Mouse (Mus musculus) liver, adult 2 months (tissue): ENCODE measurements around the gene Morn5. TPM values are rescaled to one million over a fixed set of nuclear protein-coding genes. Genes with fewer than 3 reads are reported as not detected.

Source experiments
- DNase-seq: peaks from one replicate; pipeline ENCODE4 v3.0.0-alpha.2; 2011; ENCODE audit warnings: low read depth, low spot score; ENCODE audit errors: extremely low read depth
- H3K27ac ChIP-seq: fragments of 200-500 bp; replicated peaks from 2 replicates; pipeline ENCODE4 v1.5.1; 2012; ENCODE audit warnings: low read depth, mild to moderate bottlenecking, control low read depth, inconsistent platforms, low read length; ENCODE audit not compliant: insufficient read depth
- H3K27me3 ChIP-seq: fragments of 200-500 bp; 2 replicates; pipeline ENCODE4 v1.6.1; 2012; ENCODE audit warnings: mild to moderate bottlenecking, moderate library complexity, low read length, inconsistent platforms; ENCODE audit not compliant: control insufficient read depth, insufficient read depth
- H3K36me3 ChIP-seq: fragments of 200-500 bp; 2 replicates; pipeline ENCODE4 v1.6.1; 2012; ENCODE audit warnings: low read length, inconsistent platforms; ENCODE audit not compliant: control insufficient read depth, insufficient read depth
- H3K4me1 ChIP-seq: fragments of 200-500 bp; 2 replicates; pipeline ENCODE4 v1.6.1; 2011; ENCODE audit warnings: low read length; ENCODE audit not compliant: control insufficient read depth, insufficient read depth
- H3K4me3 ChIP-seq: fragments of 200-500 bp; 2 replicates; pipeline ENCODE4 v1.5.1; 2011; ENCODE audit warnings: low read depth, mild to moderate bottlenecking, control low read depth, low read length, moderate library complexity; ENCODE audit not compliant: insufficient read depth
- H3K79me2 ChIP-seq: fragments of 200-500 bp; 2 replicates; pipeline ENCODE4 v1.6.1; 2012; ENCODE audit warnings: inconsistent platforms, mild to moderate bottlenecking, low read length, moderate library complexity; ENCODE audit not compliant: control insufficient read depth, insufficient read depth
- H3K9ac ChIP-seq: fragments of 200-500 bp; 2 replicates; pipeline ENCODE4 v1.6.1; 2012; ENCODE audit warnings: low read depth, mild to moderate bottlenecking, control low read depth, inconsistent platforms, low read length
- CTCF ChIP-seq: fragments of 200-500 bp; IDR thresholded peaks from 2 replicates; pipeline ENCODE4 v1.5.1; 2011; ENCODE audit warnings: low read depth, low read length, control low read depth
- POLR2A ChIP-seq: fragments of 200-500 bp; IDR thresholded peaks from 2 replicates; pipeline ENCODE4 v1.6.1; 2011; ENCODE audit warnings: low read length, control low read depth; ENCODE audit not compliant: insufficient read depth; ENCODE audit errors: extremely low read depth
- WGBS: fragments of 180-500 bp; shearing (Covaris S2); methylation state at CpG from one replicate; pipeline ENCODE4 v1.1.7; 2018; 5-methylcytosine and 5-hydroxymethylcytosine counted together
- polyA plus RNA-seq: library from polyadenylated mRNA; depleted of rRNA; stranded (reverse); fragments of >200 nt; gene quantifications from 2 replicates; pipeline ENCODE4 v1.2.3, GENCODE M21; 2012
- total RNA-seq: library from RNA; depleted of rRNA; stranded (reverse); fragments of >200 nt; gene quantifications from 2 replicates; pipeline ENCODE4 v1.2.3, GENCODE M21; 2014

The Morn5 gene
- total and polyA plus RNA-seq, 2 experiments, result not detected

DNA sequence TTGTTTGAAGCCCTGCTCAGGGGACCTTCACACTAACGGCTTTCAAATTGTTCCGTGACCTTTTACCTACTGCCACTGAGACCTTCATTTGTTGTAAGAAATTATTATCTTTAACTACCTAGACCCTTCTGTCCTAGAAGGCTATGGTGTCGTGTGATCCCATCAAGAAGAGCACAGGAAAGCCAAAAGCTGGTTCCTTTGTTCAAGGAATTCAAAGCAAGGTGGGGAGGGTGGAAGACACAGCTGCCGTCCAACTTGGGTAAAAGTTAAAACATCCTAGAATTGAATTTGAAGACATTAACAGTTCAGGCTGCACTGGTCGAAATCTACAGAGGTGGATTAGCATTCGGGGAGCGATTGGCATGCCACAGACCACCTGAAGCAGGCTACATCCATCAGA lies 15.3 kb upstream of the Morn5 start:
- no peak for DNase-seq
- Histone ChIP-seq H3K27me3 (no peaks in the 10 kb centered on the region; the same call in 1 of the 2 replicates), H3K79me2 (no peaks in the 10 kb centered on the region), H3K9ac (no peak overlapping the region), H3K27ac (no peak overlapping the region), H3K36me3 (peaks cover 26% of the 10 kb centered on the region), H3K4me1 (peaks cover under 1% of the 10 kb centered on the region; the same call in 1 of the 2 replicates), H3K4me3 (no peak overlapping the region)
- TF ChIP-seq CTCF (no peak), POLR2A (no peak)
- WGBS, result 83% methylated on average over 7 of the region's 7 CpGs

- Histone ChIP-seq H3K9ac (no peak overlapping the region), H3K4me1 (peaks cover 9% of the 10 kb centered on the region), H3K36me3 (peaks cover 26% of the 10 kb centered on the region), H3K27me3 (no peaks in the 10 kb centered on the region; the same call in 1 of the 2 replicates), H3K4me3 (no peak overlapping the region), H3K27ac (no peak overlapping the region), H3K79me2 (no peaks in the 10 kb centered on the region)
- no peak for DNase-seq
- no peak for TF ChIP-seq CTCF
- no peak for TF ChIP-seq POLR2A
- 87% methylated on average over 7 of the region's 7 CpGs for WGBS
Measured at GRCm38 (mm10) chr2:36034898-36035297, 14.4 kb upstream of the Morn5 start.

DNA sequence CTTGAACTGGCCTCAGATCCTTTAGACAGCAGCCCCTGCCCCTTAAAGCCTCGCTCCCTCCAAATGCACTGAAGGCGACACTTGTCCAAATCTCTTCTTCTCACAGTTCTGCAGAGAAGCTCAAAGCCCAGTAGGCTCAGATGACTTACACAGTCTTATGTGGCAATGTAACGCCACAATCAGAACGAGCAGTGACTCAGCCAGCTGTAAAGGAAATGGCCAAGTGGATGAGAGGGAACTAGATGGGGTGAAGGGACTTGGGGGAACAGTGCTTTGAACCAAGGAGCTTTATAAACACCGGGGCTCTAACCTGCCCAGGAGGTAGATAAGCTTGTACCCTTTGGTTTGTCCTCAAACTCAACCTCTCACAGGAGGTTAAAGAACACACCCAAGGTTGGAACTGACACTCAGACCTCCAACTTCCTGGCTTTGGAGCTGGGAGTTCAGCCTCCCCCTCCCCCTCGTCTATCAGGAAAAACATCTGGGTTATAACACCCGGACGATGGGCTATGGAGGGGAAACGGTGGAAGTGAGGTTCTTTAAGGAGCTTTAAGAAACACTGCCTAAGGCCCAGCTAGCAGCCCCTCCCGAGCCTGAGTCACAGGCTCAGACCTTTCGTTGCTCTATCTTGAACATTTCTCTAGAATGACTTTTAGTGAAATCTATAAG lies 13.7 kb upstream of the Morn5 start:
- no peak overlapping the region for H3K4me3 ChIP-seq
- H3K4me1 ChIP-seq, result peaks cover 13% of the 10 kb centered on the region
- DNase-seq, result no peak
- no peaks in the 10 kb centered on the region; the same call in 1 of the 2 replicates for H3K27me3 ChIP-seq
- no peak overlapping the region for H3K9ac ChIP-seq
- H3K27ac ChIP-seq, result no peak overlapping the region
- H3K36me3 ChIP-seq, result peaks cover 28% of the 10 kb centered on the region
- 78% methylated on average over 11 of the region's 11 CpGs for WGBS
- TF ChIP-seq CTCF (no peak), POLR2A (no peak)
- no peaks in the 10 kb centered on the region for H3K79me2 ChIP-seq

DNA sequence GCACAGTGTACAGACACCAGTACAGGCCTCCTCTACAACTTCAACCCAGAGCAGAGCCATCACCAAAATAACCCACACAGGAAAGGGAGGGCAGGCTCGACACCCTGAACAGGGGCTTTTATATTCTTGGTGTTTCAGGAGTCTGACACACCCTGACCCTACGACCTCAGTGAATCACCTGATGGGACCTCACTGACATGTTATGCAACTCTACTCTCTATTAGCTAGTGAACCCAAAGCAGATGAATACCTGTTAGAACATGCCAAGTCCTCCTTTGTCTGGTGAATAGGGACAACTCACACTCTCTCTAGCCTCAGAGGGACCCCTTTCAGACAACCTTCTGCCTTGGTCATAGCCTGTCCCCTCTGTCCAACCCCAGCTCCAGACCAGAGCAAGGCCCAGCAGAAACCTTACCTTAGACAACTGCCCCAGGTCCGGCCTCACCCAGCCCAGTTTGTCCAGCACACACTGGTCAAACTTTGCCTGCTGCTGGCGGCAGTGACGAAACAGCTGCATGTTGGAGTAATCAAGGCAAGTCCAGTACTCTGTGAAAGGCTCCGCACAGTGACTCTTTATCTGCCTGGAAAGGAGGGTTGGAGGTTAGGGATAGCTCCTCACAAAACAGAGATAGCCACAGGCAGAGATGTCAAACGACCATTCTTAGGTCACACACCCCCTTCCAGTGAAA lies 9.8 kb upstream of the Morn5 start:
- 22% methylated on average over 7 of the region's 7 CpGs for WGBS
- H3K4me3 ChIP-seq, result no peak overlapping the region
- H3K36me3 ChIP-seq, result peaks cover 32% of the 10 kb centered on the region

DNA sequence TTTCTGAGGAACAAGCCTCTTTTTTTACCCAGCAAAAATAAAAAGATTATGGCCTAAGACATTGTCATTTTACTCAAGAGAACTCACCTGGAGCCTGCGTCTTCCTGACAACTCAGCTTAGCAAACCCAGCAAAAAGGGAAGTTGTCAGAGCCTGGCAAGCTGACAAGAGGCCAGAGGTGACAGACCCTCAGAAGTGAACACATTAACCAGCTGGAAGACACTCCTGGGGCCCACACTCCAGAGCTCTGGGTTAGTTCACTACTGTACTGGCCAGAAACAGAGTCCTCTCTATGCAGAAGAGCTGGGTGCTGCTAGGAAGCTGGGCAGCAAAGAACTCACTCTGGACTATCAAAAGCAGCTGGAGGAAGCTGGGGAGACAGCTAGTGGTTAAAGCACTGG lies 8.4 kb upstream of the Morn5 start:
- Histone ChIP-seq H3K79me2 (peaks cover 22% of the 10 kb centered on the region; the same call in 1 of the 2 replicates), H3K27me3 (no peaks in the 10 kb centered on the region), H3K4me3 (no peak overlapping the region), H3K36me3 (peaks cover 32% of the 10 kb centered on the region), H3K27ac (peak overlapping the region; percentile 2; the same call in 1 of the 2 replicates), H3K9ac (peak overlapping the region; percentile 34; the same call in 1 of the 2 replicates), H3K4me1 (peaks cover 25% of the 10 kb centered on the region)
- no peak for TF ChIP-seq POLR2A
- no peak for TF ChIP-seq CTCF
- 62% methylated on average over 1 of the region's 1 CpGs for WGBS
- no peak for DNase-seq

More for the DNA sequence above, 9.8 kb upstream of the Morn5 start:
- DNase-seq, result peak; percentile 71
- no peak overlapping the region for H3K9ac ChIP-seq
- H3K27ac ChIP-seq, result peak overlapping the region; percentile 67
- H3K4me1 ChIP-seq, result peaks cover 25% of the 10 kb centered on the region
- no peaks in the 10 kb centered on the region for H3K27me3 ChIP-seq
- TF ChIP-seq CTCF (no peak), POLR2A (no peak)
- H3K79me2 ChIP-seq, result peaks cover 13% of the 10 kb centered on the region; the same call in 1 of the 2 replicates

- TF ChIP-seq POLR2A (no peak), CTCF (no peak)
- H3K79me2 ChIP-seq, result peaks cover 35% of the 10 kb centered on the region
- no peaks in the 10 kb centered on the region for H3K27me3 ChIP-seq
- peaks cover 5% of the 10 kb centered on the region; the same call in 1 of the 2 replicates for H3K36me3 ChIP-seq
- WGBS, result 9% methylated on average over 8 of the region's 8 CpGs
- peak overlapping the region; percentile 83 for H3K9ac ChIP-seq
- peak overlapping the region; percentile 63 for H3K4me3 ChIP-seq
- peaks cover 8% of the 10 kb centered on the region for H3K4me1 ChIP-seq
- peak overlapping the region; percentile 70 for H3K27ac ChIP-seq
- DNase-seq, result peak; percentile 64
Measured at GRCm38 (mm10) chr2:36048164-36048563, 1.1 kb upstream of the Morn5 start.
